Mouse (Mus musculus) MEL (cell line): ENCODE measurements at regions not wholly inside any gene's neighbourhood (a gene's known extent, or its start where the extent isn't known, plus 50 kb on each side); places are given as distances from the start of the nearest gene placed in this dataset.

ENCODE experiments used
- CHD1 ChIP-seq: IDR thresholded peaks from 2 replicates; pipeline ENCODE4 v1.6.1; 2012; ENCODE audit warnings: low read depth, mild to moderate bottlenecking, inconsistent platforms, low read length, improper control_type of control experiment
- CHD2 ChIP-seq: IDR thresholded peaks from 2 replicates; pipeline ENCODE4 v1.6.1; 2011; ENCODE audit warnings: low read length, improper control_type of control experiment
- CTCF ChIP-seq, 3 experiments: IDR thresholded peaks in 2 of 3; conservative IDR thresholded peaks in 1 of 3; 2 replicates each; pipeline ENCODE4 v1.5.1; 2011 to 2012; ENCODE audit warnings: low read length in 3 of 3, low read depth in 2 of 3, mild to moderate bottlenecking in 2 of 3, improper control_type of control experiment in 1 of 3, inconsistent platforms in 1 of 3, mixed read lengths in 1 of 3, moderate library complexity in 1 of 3; ENCODE audit not compliant: control insufficient read depth in 1 of 3, insufficient read depth in 1 of 3, poor library complexity in 1 of 3, severe bottlenecking in 1 of 3
- E2F4 ChIP-seq: IDR thresholded peaks from 2 replicates; pipeline ENCODE4 v1.6.1; 2011; ENCODE audit warnings: low read depth, low read length, improper control_type of control experiment, borderline replicate concordance
- ELF1 ChIP-seq: IDR thresholded peaks from 2 replicates; pipeline ENCODE4 v1.6.1; 2014; ENCODE audit warnings: low read depth, mild to moderate bottlenecking, inconsistent platforms, low read length, improper control_type of control experiment, moderate library complexity
- EP300 ChIP-seq, 2 experiments: IDR thresholded peaks; 2 replicates each; pipeline ENCODE4 v1.6.1; 2011; ENCODE audit warnings: improper control_type of control experiment in 2 of 2, low read length in 2 of 2, low read depth in 1 of 2, mild to moderate bottlenecking in 1 of 2
- GATA1 ChIP-seq: IDR thresholded peaks from 2 replicates; pipeline ENCODE4 v1.6.1; 2011; ENCODE audit warnings: low read depth, low read length, improper control_type of control experiment
- MAX ChIP-seq: IDR thresholded peaks from 2 replicates; pipeline ENCODE4 v1.6.1; 2011; ENCODE audit warnings: low read length, improper control_type of control experiment
- NRF1 ChIP-seq: IDR thresholded peaks from 2 replicates; pipeline ENCODE4 v1.6.1; 2014; ENCODE audit warnings: low read depth, mild to moderate bottlenecking, inconsistent platforms, low read length, improper control_type of control experiment, moderate library complexity; ENCODE audit not compliant: poor library complexity, insufficient read depth, severe bottlenecking
- RCOR1 ChIP-seq: IDR thresholded peaks from 2 replicates; pipeline ENCODE4 v1.6.1; 2012; ENCODE audit warnings: low read depth, mild to moderate bottlenecking, inconsistent platforms, low read length, improper control_type of control experiment
- TAL1 ChIP-seq: IDR thresholded peaks from 2 replicates; pipeline ENCODE4 v1.6.1; 2012; ENCODE audit warnings: mild to moderate bottlenecking, inconsistent platforms, low read length, moderate library complexity, mixed read lengths
- USF1 ChIP-seq: IDR thresholded peaks from 2 replicates; pipeline ENCODE4 v1.6.1; 2014; ENCODE audit warnings: low read depth, mild to moderate bottlenecking, inconsistent platforms, low read length, improper control_type of control experiment, moderate library complexity
- ZMIZ1 ChIP-seq: IDR thresholded peaks from 2 replicates; pipeline ENCODE4 v1.6.1; 2012; ENCODE audit warnings: low read depth, mild to moderate bottlenecking, inconsistent platforms, low read length, improper control_type of control experiment, moderate library complexity
- ZNF384 ChIP-seq: IDR thresholded peaks from 2 replicates; pipeline ENCODE4 v1.6.1; 2012; ENCODE audit warnings: low read depth, mild to moderate bottlenecking, inconsistent platforms, low read length, improper control_type of control experiment

DNA sequence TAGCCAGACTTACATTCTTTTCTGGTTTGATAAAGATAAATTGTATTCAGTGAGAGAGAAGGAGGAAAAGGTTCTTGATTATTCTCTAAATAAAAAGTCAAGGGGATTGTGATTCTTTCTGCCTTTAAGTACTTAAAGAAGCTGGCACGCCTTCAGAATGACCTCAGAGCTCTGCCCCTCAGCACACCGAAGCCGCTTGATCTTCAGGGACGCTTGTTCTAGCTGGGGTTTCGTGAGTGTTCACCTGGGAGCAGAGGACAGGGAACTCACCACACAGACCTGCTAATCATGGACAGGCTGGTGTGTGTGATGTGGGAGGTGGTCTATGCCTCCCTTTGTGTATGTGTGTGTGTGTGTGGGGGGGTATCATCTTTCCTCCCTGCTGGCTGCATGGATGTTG lies 391.3 kb downstream of the Slc4a3 start:
- TF ChIP-seq CTCF (IDR thresholded peaks at IDR 0.05 in 2 of 3, conservative IDR thresholded peaks at IDR 0.05 in 1 of 3; ENCODE audit: control insufficient read depth in 1 of 3, insufficient read depth in 1 of 3, low read depth in 2 of 3, low read length in 3 of 3, poor library complexity in 1 of 3, severe bottlenecking in 1 of 3) (no peak), CHD2 (no peak), NRF1 (no peak), CHD1 (no peak), ZMIZ1 (no peak), ELF1 (no peak), TAL1 (no peak), GATA1 (no peak), USF1 (no peak), E2F4 (no peak), EP300 (IDR thresholded peaks at IDR 0.05; ENCODE audit: low read depth in 1 of 2, low read length in 2 of 2) (no peak), ZNF384 (no peak), RCOR1 (no peak), MAX (no peak)
